Mouse (Mus musculus) left cerebral cortex, postnatal 14 days (tissue): ENCODE results near the gene Gm37240. TPM values are rescaled to one million over a fixed set of nuclear protein-coding genes. Genes with fewer than 3 reads are reported as not detected.
A peak's percentile ranks its signal among the peaks of the same experiment; 100 is the strongest.

Experiments
- DNase-seq, 2 experiments: peaks; one replicate each; pipeline ENCODE4 v3.0.0; 2021 to 2022; ENCODE audit warnings: low spot score in 2 of 2, mixed read lengths in 1 of 2
- intact Hi-C: fragments of 180-260 bp; cut with DNase I; formaldehyde crosslinking; loops from one replicate; pipeline ENCODE4 v1.15.1; 2025
- total RNA-seq, 2 experiments: library from RNA; stranded (reverse); gene quantifications; 2 replicates each; pipeline ENCODE4 v1.2.3; 2021

The Gm37240 gene
- total RNA-seq, 2 experiments from 2014 or later: 1.9 to 3.2 TPM

GRCm38 (mm10) chr3:85209887-85210844, 677.2 kb downstream of the Gm37240 start:
- DNase-seq: no peak
- intact Hi-C loops: no loop called here

GRCm38 (mm10) chr3:85206475-85206874, 680.8 kb downstream of the Gm37240 start:
- intact Hi-C loops: no loop called here
- DNase-seq: no peak

DNA sequence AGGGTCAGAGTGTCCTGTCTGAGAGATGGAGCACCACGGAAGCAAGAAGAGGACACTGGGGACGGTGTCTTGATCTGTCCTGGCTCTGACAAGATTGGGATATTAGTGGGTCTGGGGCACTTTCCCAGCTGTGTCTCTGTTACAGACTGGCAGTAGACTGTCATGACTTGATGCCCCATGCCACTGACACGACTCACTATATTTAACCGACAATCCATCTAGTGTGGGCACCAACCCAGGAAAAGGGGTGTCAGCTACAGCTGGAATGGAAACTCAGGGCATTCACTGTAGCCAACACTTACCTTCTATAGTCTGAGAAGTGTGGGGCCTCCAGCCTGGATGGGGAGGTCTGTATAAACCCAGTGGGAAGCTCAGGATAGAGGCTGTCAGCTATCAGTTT, 681.4 kb downstream of the Gm37240 start:
- no peak for DNase-seq
- intact Hi-C loops: no loop called here

DNA sequence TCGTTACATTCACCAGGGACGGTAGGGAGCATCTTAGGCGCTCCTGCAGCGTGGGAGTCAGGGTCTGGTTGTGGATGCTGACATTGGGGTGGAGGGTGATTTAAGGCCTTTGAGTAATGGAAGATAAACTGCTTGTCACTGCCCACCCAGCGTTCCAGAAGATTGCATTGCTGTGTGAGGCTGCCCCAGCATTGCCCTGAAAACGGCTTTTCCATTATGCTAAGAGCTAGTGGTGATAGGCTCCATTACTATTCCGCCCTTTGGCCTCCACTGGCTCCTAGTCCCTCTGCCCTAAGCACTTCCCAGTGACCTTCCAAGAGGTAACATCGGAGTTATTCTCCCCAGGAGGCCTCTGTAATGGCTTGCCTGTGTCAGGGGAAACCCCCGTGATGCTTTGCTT, 683.7 kb downstream of the Gm37240 start:
- intact Hi-C loops: no loop called here
- DNase-seq: no peak

GRCm38 (mm10) chr3:85202726-85203125, 684.6 kb downstream of the Gm37240 start:
- no peak for DNase-seq
- intact Hi-C loops: no loop called here

GRCm38 (mm10) chr3:85201785-85202184, 685.5 kb downstream of the Gm37240 start:
- DNase-seq: no peak
- intact Hi-C loops: no loop called here

- intact Hi-C loops: no loop called here
- DNase-seq: no peak
These were observed 688.8 kb downstream of the Gm37240 start for GRCm38 (mm10) chr3:85198496-85198895.

GRCm38 (mm10) chr3:85197148-85197547, 690.2 kb downstream of the Gm37240 start:
- intact Hi-C loops: no loop called here
- no peak for DNase-seq

GRCm38 (mm10) chr3:85196591-85196990, 690.7 kb downstream of the Gm37240 start:
- intact Hi-C loops: no loop called here
- DNase-seq: no peak

DNA sequence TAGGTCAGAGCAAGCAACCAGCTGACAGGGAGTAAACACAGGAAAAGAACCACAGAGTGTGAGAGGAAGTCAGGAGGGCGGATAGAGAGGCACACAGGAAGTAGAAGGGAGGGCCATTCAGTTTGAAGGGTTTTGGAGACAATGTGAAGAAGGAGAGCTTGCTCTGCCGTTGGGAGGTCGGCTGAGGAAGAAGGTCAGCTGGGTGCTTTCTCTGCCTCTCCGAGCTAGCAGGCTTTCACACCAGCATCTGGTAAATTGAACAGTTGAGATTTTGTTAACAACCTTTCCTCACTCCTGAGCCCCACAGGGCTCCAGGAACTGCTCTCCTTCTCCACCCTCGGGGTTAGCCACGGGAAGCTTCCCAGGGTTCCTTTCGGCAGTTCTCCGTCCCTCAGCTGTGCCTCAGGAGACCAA, 692.2 kb downstream of the Gm37240 start:
- no peak for DNase-seq
- intact Hi-C loops: no loop called here

- intact Hi-C loops: no loop called here
These were observed 697.5 kb downstream of the Gm37240 start for GRCm38 (mm10) chr3:85189791-85190190.

GRCm38 (mm10) chr3:85188364-85188763, 699.0 kb downstream of the Gm37240 start:
- intact Hi-C loops: no loop called here
- peak in 1 of 2 experiments; percentile 22 for DNase-seq

More at GRCm38 (mm10) chr3:85189791-85190190, 697.5 kb downstream of the Gm37240 start:
- DNase-seq: no peak

- intact Hi-C loops: no loop called here
- DNase-seq: peak; percentile 57 to 59
These were observed 700.6 kb downstream of the Gm37240 start for GRCm38 (mm10) chr3:85186661-85187076.

- intact Hi-C loops: no loop called here
- DNase-seq: no peak
These were observed 701.5 kb downstream of the Gm37240 start for GRCm38 (mm10) chr3:85185827-85186226.

GRCm38 (mm10) chr3:85184916-85185315, 702.4 kb downstream of the Gm37240 start:
- intact Hi-C loops: no loop called here
- no peak for DNase-seq

DNA sequence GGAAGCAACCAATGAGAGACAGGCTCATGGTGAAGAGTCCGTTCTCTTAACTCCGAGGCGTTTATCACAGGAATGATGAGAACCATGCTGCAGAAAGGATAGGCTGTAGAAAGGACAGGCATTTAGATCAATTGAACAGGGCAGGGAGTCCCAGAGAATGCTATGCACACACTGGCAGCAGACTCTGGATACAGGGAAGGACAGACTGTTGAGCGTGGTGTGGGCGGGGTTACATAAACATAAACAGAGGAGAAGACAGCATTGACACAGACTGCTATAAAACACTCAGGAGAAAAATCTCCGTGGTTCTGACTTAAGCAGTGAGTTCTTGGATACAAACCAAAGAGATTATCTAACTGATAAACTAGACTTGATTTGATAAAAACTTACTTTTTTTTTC, 703.2 kb downstream of the Gm37240 start:
- intact Hi-C loops: no loop called here

GRCm38 (mm10) chr3:85176736-85177135, 710.6 kb downstream of the Gm37240 start:
- intact Hi-C loops: no loop called here

More for the DNA sequence above, 703.2 kb downstream of the Gm37240 start:
- no peak for DNase-seq

DNA sequence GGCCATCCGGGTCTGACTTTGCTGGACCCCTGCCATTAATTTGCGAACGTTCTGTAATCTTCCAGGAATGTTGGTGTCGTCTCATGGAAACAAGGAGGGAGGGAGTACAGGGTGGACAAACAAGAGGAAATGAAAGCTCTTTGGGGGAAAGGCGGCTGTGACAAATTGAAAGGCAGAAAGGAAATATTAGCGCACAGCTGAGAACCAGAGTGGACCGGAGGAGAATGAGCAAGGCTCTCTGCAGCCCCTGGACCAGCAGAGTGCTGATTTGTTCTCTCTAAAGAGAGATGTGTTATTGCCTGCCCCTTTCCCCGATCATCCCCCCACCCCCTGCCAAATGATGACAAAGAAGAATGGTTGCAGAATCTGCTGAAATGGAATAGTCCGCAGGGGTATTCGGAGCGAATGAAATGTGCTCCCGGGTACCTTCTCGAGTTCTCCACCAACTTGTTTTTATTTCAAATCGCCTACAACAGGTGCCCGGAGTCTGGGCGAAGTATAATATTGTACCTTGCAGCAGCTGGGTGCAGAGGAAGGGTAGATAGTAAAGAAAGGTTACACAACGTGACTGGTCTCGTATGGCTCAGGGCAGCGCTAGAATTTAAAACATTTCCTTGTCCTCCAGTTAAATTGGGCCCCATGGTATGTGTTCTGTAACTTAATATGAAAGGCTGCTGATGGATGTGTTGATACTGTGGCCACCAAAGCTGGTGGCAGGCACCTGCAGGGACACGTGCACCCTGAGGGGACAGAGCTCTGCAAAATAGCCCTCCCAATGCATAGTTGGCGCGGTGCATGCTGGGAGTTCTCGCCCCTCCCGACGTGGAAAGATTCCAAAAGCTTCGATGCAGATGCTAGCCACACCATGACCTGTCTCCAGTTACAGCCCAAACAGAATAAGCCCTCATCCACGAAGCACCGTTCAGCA, 712.5 kb downstream of the Gm37240 start:
- intact Hi-C loops: no loop called here
- DNase-seq: no peak

More at GRCm38 (mm10) chr3:85176736-85177135, 710.6 kb downstream of the Gm37240 start:
- DNase-seq: no peak

DNA sequence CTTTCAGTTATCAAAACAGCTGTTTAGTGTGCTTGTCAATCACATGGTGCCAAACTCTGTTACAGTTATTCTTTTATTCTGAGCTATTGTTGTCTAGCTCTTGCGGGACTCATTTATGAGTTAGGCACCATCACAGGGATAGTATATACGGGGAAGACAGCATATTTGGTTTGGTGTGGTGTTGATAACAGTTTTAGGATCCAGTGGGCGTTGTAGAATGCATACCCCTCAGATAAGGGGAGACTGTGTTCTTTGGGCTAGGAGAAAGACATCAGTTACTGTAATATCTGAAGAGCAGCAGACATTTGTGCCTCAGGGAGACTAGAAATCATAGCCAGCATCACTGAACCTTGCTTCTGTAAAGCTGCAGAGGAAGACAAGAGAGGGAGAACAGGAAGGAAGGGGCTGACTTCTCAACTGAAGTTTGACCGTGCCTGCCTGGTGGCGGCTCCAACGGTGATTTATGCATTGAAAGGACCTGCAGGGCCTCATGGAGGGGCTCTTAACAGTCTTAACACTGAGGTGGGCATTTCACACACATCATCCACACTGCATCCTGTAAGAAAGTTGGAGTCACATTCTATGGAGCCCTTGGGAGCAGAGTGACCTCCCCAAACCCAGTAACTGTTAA, 713.8 kb downstream of the Gm37240 start:
- no peak for DNase-seq
- intact Hi-C loops: no loop called here
